Mouse (Mus musculus) cerebellum, adult 2 months (tissue): Measurements from ENCODE around the gene Afap1. TPM values are rescaled to one million over a fixed set of nuclear protein-coding genes. Genes with fewer than 3 reads are reported as not detected.

Experiments used
- DNase-seq, 2 experiments: peaks; one replicate each; pipeline ENCODE4 v3.0.0; 2021
- H3K27ac ChIP-seq: fragments of 200-500 bp; 2 replicates; pipeline ENCODE4 v1.5.1; 2012; ENCODE audit warnings: low read length, control low read depth, inconsistent platforms; ENCODE audit not compliant: insufficient read depth
- H3K27me3 ChIP-seq: fragments of 200-500 bp; 2 replicates; pipeline ENCODE4 v1.6.1; 2012; ENCODE audit warnings: inconsistent platforms, mild to moderate bottlenecking, low read length, moderate library complexity; ENCODE audit not compliant: control insufficient read depth, insufficient read depth
- H3K4me1 ChIP-seq: fragments of 200-500 bp; 2 replicates; pipeline ENCODE4 v1.6.1; 2011; ENCODE audit warnings: low read length; ENCODE audit not compliant: control insufficient read depth, insufficient read depth
- H3K4me3 ChIP-seq: fragments of 200-500 bp; replicated peaks from 2 replicates; pipeline ENCODE3; 2011; ENCODE audit warnings: mild to moderate bottlenecking, low read depth, low read length, control low read depth; ENCODE audit not compliant: insufficient read depth
- CTCF ChIP-seq: fragments of 200-500 bp; IDR thresholded peaks from 2 replicates; pipeline ENCODE4 v1.5.1; 2011; ENCODE audit warnings: low read depth, mild to moderate bottlenecking, control low read depth, low read length, moderate library complexity, borderline replicate concordance; ENCODE audit not compliant: insufficient read depth
- POLR2A ChIP-seq: fragments of 200-500 bp; IDR thresholded peaks from 2 replicates; pipeline ENCODE4 v1.6.1; 2011; ENCODE audit warnings: low read length, control low read depth, borderline replicate concordance; ENCODE audit not compliant: insufficient read depth
- WGBS: fragments of 180-500 bp; shearing (Covaris S2); methylation state at CpG from one replicate; pipeline ENCODE4 v1.1.7; 2018; 5-methylcytosine and 5-hydroxymethylcytosine counted together
- polyA plus RNA-seq: library from polyadenylated mRNA; depleted of rRNA; stranded (reverse); fragments of >200 nt; gene quantifications from 2 replicates; pipeline ENCODE4 v1.2.3, GENCODE M21; 2012

Afap1 gene
- polyA plus RNA-seq, 1 experiment = 13.6 TPM

- peak; percentile 32 to 51 for DNase-seq
- 8% methylated on average over 10 of the region's 10 CpGs for WGBS
These were observed 114.5 kb downstream of the Afap1 start for GRCm38 (mm10) chr5:36007649-36008048.

GRCm38 (mm10) chr5:36009405-36009804, 116.3 kb downstream of the Afap1 start:
- H3K27ac ChIP-seq = no peak overlapping the region
- 91% methylated on average over 4 of the region's 4 CpGs for WGBS
- H3K4me1 ChIP-seq = peaks cover 9% of the 10 kb centered on the region; the same call in 1 of the 2 replicates
- no peak overlapping the region for H3K4me3 ChIP-seq
- DNase-seq = no peak
- TF ChIP-seq POLR2A (no peak), CTCF (no peak)
- no peaks in the 10 kb centered on the region; the same call in 1 of the 2 replicates for H3K27me3 ChIP-seq

More at GRCm38 (mm10) chr5:36007649-36008048, 114.5 kb downstream of the Afap1 start:
- TF ChIP-seq POLR2A (no peak), CTCF (no peak)
- Histone ChIP-seq H3K27ac (no peak overlapping the region), H3K27me3 (no peaks in the 10 kb centered on the region; the same call in 1 of the 2 replicates), H3K4me1 (peaks cover 9% of the 10 kb centered on the region; the same call in 1 of the 2 replicates), H3K4me3 (no peak overlapping the region)

DNA sequence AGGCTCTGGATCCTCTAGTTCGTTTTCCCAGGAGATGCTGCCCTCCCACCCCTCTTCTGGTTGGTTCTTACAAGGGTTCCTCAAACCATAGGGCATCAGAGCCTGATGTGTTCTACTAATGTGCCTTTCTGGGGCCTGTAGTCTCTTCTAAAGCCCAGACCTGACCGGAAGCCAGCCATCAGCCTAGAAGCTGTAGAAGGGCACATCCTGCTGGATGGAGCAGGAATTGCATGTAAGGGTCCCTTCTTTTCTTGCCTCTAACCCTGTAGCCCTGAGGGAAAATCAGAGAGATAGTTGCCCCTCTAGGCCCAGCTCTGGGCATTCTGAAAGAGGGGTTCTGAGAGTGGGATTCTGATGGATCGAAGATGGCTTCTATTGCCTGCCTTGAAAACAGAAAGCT, 125.2 kb downstream of the Afap1 start:
- TF ChIP-seq POLR2A (no peak), CTCF (no peak)
- DNase-seq = no peak
- Histone ChIP-seq H3K4me1 (no peaks in the 10 kb centered on the region), H3K4me3 (no peak overlapping the region), H3K27me3 (no peaks in the 10 kb centered on the region), H3K27ac (no peak overlapping the region)
- WGBS = 93% methylated on average over 3 of the region's 3 CpGs

DNA sequence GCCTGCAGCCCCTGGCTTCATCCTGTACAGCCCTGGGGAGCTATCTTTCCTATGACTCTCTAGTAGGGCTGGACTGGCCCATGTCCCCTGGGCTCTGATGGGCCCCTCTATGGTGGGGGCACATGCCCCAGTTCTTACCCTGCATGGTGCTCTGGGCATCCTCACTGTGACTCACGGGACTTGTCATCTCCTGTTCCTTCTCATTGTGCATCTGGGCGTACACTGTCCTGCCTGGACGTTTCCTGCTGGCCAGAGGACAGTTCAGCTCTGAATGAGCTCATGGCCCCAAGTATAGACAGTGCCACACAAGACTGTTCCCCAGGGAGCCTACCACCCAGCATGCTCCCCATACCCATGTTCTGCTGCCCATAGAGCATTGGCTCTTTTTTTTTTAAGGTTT, 128.0 kb downstream of the Afap1 start:
- no peak for DNase-seq
- H3K4me3 ChIP-seq = no peak overlapping the region
- no peak for TF ChIP-seq POLR2A
- no peak for TF ChIP-seq CTCF
- 56% methylated on average over 3 of the region's 3 CpGs for WGBS
- H3K4me1 ChIP-seq = no peaks in the 10 kb centered on the region
- no peak overlapping the region for H3K27ac ChIP-seq
- no peaks in the 10 kb centered on the region for H3K27me3 ChIP-seq

GRCm38 (mm10) chr5:36022361-36022760, 129.2 kb downstream of the Afap1 start:
- H3K4me1 ChIP-seq = no peaks in the 10 kb centered on the region
- H3K27ac ChIP-seq = no peak overlapping the region
- no peak for DNase-seq
- TF ChIP-seq POLR2A = no peak
- no peak for TF ChIP-seq CTCF
- 95% methylated on average over 1 of the region's 1 CpGs for WGBS
- H3K4me3 ChIP-seq = no peak overlapping the region
- H3K27me3 ChIP-seq = no peaks in the 10 kb centered on the region

DNA sequence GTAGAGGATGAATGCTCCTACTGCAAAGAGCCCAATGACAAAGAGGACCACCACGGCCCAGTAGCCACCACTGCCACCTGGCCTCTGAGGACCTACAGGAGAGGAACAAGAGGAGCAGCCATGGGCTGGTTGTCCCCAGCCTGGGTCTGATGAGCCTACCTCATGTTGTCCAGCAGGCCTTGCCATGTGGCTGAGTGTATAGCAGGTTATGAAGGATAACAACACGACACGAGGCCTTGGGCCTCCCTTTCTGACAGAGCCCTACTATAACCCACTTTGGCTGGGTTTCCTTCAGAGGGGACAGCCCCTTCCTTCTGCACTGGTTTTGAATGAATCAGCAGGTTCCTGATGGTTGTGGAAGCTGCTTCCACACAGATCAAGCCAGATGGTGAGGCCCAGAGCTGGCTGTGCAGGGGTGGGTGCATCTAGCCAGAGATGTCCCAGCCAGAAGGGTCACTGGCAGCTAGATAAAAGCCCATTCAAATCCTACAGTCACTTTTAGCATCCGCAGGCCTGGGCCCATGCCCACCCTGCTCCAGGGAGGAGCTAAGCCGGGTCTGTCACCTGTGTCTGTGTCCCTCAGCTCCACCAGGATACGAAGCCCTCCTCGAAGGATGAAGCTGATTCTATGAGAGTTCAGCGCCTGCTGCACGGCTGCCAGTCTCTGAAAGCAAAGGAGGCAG, 131.0 kb downstream of the Afap1 start:
- no peaks in the 10 kb centered on the region for H3K4me1 ChIP-seq
- no peaks in the 10 kb centered on the region for H3K27me3 ChIP-seq
- WGBS = 60% methylated on average over 9 of the region's 9 CpGs
- no peak overlapping the region for H3K27ac ChIP-seq
- H3K4me3 ChIP-seq = no peak overlapping the region
- TF ChIP-seq POLR2A (no peak), CTCF (no peak)
- DNase-seq = no peak

DNA sequence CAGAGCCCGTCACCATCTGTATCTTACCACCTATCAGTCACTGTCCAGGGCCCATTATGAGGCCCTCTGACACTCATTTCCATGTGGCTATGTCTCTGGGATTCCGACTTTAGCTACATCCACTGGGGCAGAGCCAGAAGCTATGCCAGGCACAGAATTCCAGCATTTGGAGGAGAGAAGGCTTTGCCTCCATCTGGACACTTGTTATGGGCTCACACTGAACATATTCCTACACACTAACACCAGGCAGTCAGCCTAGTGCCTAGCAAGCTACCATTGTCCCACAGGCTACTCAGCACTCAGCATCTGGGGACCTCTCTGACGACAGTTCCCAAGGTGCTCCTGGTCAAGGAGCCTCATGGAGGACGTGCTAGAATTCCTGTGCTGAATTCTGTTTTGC, 132.0 kb downstream of the Afap1 start:
- Histone ChIP-seq H3K27ac (no peak overlapping the region), H3K27me3 (no peaks in the 10 kb centered on the region)
- no peak for DNase-seq

More for the DNA sequence above, 132.0 kb downstream of the Afap1 start:
- Histone ChIP-seq H3K4me1 (no peaks in the 10 kb centered on the region), H3K4me3 (no peak overlapping the region)
- TF ChIP-seq CTCF = no peak
- no peak for TF ChIP-seq POLR2A
- 77% methylated on average over 4 of the region's 4 CpGs for WGBS
